Mouse (Mus musculus) CH12.LX (cell line): ENCODE results near the gene Gm16181. TPM values are rescaled to one million over a fixed set of nuclear protein-coding genes. Genes with fewer than 3 reads are reported as not detected.
A peak's percentile ranks its signal among the peaks of the same experiment; 100 is the strongest.

ENCODE experiments used
- DNase-seq: peaks from one replicate; pipeline ENCODE4 v3.0.0-alpha.2; 2013; ENCODE audit errors: extremely low read depth
- H3K27ac ChIP-seq: 2 replicates; pipeline ENCODE4 v1.5.1; 2012; ENCODE audit warnings: low read depth, mild to moderate bottlenecking, control low read depth, moderate library complexity; ENCODE audit not compliant: insufficient read depth
- H3K27me3 ChIP-seq: replicated peaks from 2 replicates; pipeline ENCODE3; 2012; ENCODE audit warnings: inconsistent platforms
- H3K36me3 ChIP-seq, 2 experiments: replicated peaks in 1 of 2; 2 replicates each; pipeline versions ENCODE3 to v1.6.1; 2012; ENCODE audit warnings: inconsistent platforms in 1 of 2, low read length in 1 of 2, mild to moderate bottlenecking in 1 of 2, mixed read lengths in 1 of 2, moderate library complexity in 1 of 2; ENCODE audit not compliant: control insufficient read depth in 1 of 2, insufficient read depth in 1 of 2
- H3K4me1 ChIP-seq, 2 experiments: 2 replicates each; pipeline ENCODE4 v1.6.1; 2012; ENCODE audit warnings: inconsistent platforms in 1 of 2, moderate library complexity in 1 of 2; ENCODE audit not compliant: insufficient read depth in 2 of 2, control insufficient read depth in 1 of 2
- H3K4me2 ChIP-seq: 2 replicates; pipeline ENCODE4 v1.6.1; 2012; ENCODE audit warnings: low read depth, mild to moderate bottlenecking, control low read depth; ENCODE audit not compliant: poor library complexity, insufficient read depth, severe bottlenecking
- H3K4me3 ChIP-seq, 3 experiments: fragments of 150-350 bp in 1 of 3; sonication (generic) in 1 of 3; replicated peaks in 1 of 3; 2 replicates each; pipeline versions ENCODE3 to v1.5.1; 2011 to 2012; ENCODE audit warnings: low read depth in 2 of 3, low read length in 2 of 3, mild to moderate bottlenecking in 2 of 3, moderate library complexity in 2 of 3, control low read depth in 1 of 3, improper control_type of control experiment in 1 of 3, inconsistent platforms in 1 of 3, mixed read lengths in 1 of 3; ENCODE audit not compliant: poor library complexity in 1 of 3
- H3K79me2 ChIP-seq: replicated peaks from 2 replicates; pipeline ENCODE4 v1.6.1; 2012; ENCODE audit warnings: mild to moderate bottlenecking, moderate library complexity; ENCODE audit not compliant: control insufficient read depth, poor library complexity, insufficient read depth, severe bottlenecking; ENCODE audit errors: extremely low read depth
- H3K9ac ChIP-seq: 2 replicates; pipeline ENCODE4 v1.6.1; 2012; ENCODE audit warnings: low read depth, mild to moderate bottlenecking, control low read depth, moderate library complexity; ENCODE audit not compliant: insufficient read depth
- H3K9me3 ChIP-seq: replicated peaks from 2 replicates; pipeline ENCODE3; 2012; ENCODE audit warnings: low read length, inconsistent platforms, mixed read lengths
- BHLHE40 ChIP-seq: IDR thresholded peaks from 2 replicates; pipeline ENCODE4 v1.6.1; 2011; ENCODE audit warnings: mild to moderate bottlenecking, low read depth, low read length, improper control_type of control experiment
- CHD1 ChIP-seq: IDR thresholded peaks from 2 replicates; pipeline ENCODE4 v1.6.1; 2012; ENCODE audit warnings: low read depth, low read length, improper control_type of control experiment, inconsistent platforms
- CHD2 ChIP-seq: IDR thresholded peaks from 2 replicates; pipeline ENCODE4 v1.6.1; 2011; ENCODE audit warnings: low read length, improper control_type of control experiment
- CTCF ChIP-seq, 2 experiments: IDR thresholded peaks in 1 of 2; conservative IDR thresholded peaks in 1 of 2; 2 replicates each; pipeline ENCODE4 v1.5.1; 2011 to 2012; ENCODE audit warnings: low read depth in 2 of 2, low read length in 2 of 2, improper control_type of control experiment in 1 of 2, inconsistent platforms in 1 of 2, mild to moderate bottlenecking in 1 of 2, moderate library complexity in 1 of 2
- E2F4 ChIP-seq: IDR thresholded peaks from 2 replicates; pipeline ENCODE4 v1.6.1; 2011; ENCODE audit warnings: low read depth, low read length, improper control_type of control experiment; ENCODE audit not compliant: insufficient replicate concordance
- ELF1 ChIP-seq: IDR thresholded peaks from 2 replicates; pipeline ENCODE4 v1.6.1; 2014; ENCODE audit warnings: low read depth, mild to moderate bottlenecking, inconsistent platforms, low read length, improper control_type of control experiment
- EP300 ChIP-seq: IDR thresholded peaks from 2 replicates; pipeline ENCODE4 v1.6.1; 2011; ENCODE audit warnings: low read length, improper control_type of control experiment
- ETS1 ChIP-seq: conservative IDR thresholded peaks from 2 replicates; pipeline ENCODE4 v1.6.1; 2012; ENCODE audit warnings: low read depth, mild to moderate bottlenecking, inconsistent platforms, low read length, improper control_type of control experiment, moderate library complexity
- GABPA ChIP-seq: IDR thresholded peaks from 2 replicates; pipeline ENCODE4 v1.6.1; 2012; ENCODE audit warnings: low read depth, low read length, improper control_type of control experiment, inconsistent platforms; ENCODE audit not compliant: insufficient replicate concordance
- HCFC1 ChIP-seq: IDR thresholded peaks from 2 replicates; pipeline ENCODE4 v1.6.1; 2012; ENCODE audit warnings: low read depth, mild to moderate bottlenecking, inconsistent platforms, low read length, improper control_type of control experiment
- IRF4 ChIP-seq: IDR thresholded peaks from 2 replicates; pipeline ENCODE4 v1.6.1; 2014; ENCODE audit warnings: low read depth, mild to moderate bottlenecking, inconsistent platforms, low read length, improper control_type of control experiment
- JUN ChIP-seq: IDR thresholded peaks from 2 replicates; pipeline ENCODE4 v1.6.1; 2011; ENCODE audit warnings: low read depth, mild to moderate bottlenecking, low read length, improper control_type of control experiment, moderate library complexity; ENCODE audit not compliant: insufficient read depth
- JUND ChIP-seq: conservative IDR thresholded peaks from 2 replicates; pipeline ENCODE4 v1.6.1; 2011; ENCODE audit warnings: low read depth, low read length, improper control_type of control experiment
- KAT2A ChIP-seq: IDR thresholded peaks from 2 replicates; pipeline ENCODE4 v1.6.1; 2012; ENCODE audit warnings: low read length, improper control_type of control experiment, inconsistent platforms; ENCODE audit not compliant: insufficient replicate concordance
- MAFK ChIP-seq: IDR thresholded peaks from 2 replicates; pipeline ENCODE4 v1.6.1; 2011; ENCODE audit warnings: low read length, improper control_type of control experiment; ENCODE audit not compliant: insufficient replicate concordance
- MAX ChIP-seq: IDR thresholded peaks from 2 replicates; pipeline ENCODE4 v1.6.1; 2011; ENCODE audit warnings: low read length, improper control_type of control experiment
- MAZ ChIP-seq: IDR thresholded peaks from 2 replicates; pipeline ENCODE4 v1.6.1; 2012; ENCODE audit warnings: low read depth, mild to moderate bottlenecking, inconsistent platforms, low read length, improper control_type of control experiment, moderate library complexity
- MEF2A ChIP-seq: IDR thresholded peaks from 2 replicates; pipeline ENCODE4 v1.6.1; 2014; ENCODE audit warnings: low read depth, mild to moderate bottlenecking, inconsistent platforms, low read length, improper control_type of control experiment, borderline replicate concordance
- MXI1 ChIP-seq: IDR thresholded peaks from 2 replicates; pipeline ENCODE4 v1.6.1; 2011; ENCODE audit warnings: mild to moderate bottlenecking, low read depth, low read length, improper control_type of control experiment
- MYC ChIP-seq: IDR thresholded peaks from 2 replicates; pipeline ENCODE4 v1.6.1; 2011; ENCODE audit warnings: low read depth, mild to moderate bottlenecking, improper control_type of control experiment, low read length
- NELFE ChIP-seq: IDR thresholded peaks from 2 replicates; pipeline ENCODE4 v1.6.1; 2011; ENCODE audit warnings: low read depth, low read length, improper control_type of control experiment
- NRF1 ChIP-seq: IDR thresholded peaks from 2 replicates; pipeline ENCODE4 v1.6.1; 2014; ENCODE audit warnings: low read depth, mild to moderate bottlenecking, inconsistent platforms, low read length, improper control_type of control experiment, moderate library complexity
- PAX5 ChIP-seq: IDR thresholded peaks from 2 replicates; pipeline ENCODE4 v1.6.1; 2012; ENCODE audit warnings: low read length, inconsistent platforms, mixed read lengths
- POLR2A ChIP-seq: IDR thresholded peaks from 2 replicates; pipeline ENCODE4 v1.6.1; 2011; ENCODE audit warnings: low read depth, mild to moderate bottlenecking, improper control_type of control experiment, low read length
- POLR2AphosphoS2 ChIP-seq: IDR thresholded peaks from 2 replicates; pipeline ENCODE4 v1.6.1; 2011; ENCODE audit warnings: low read depth, low read length, improper control_type of control experiment
- RAD21 ChIP-seq: IDR thresholded peaks from 2 replicates; pipeline ENCODE4 v1.6.1; 2011; ENCODE audit warnings: low read depth, mild to moderate bottlenecking, low read length, improper control_type of control experiment, moderate library complexity
- RCOR1 ChIP-seq: conservative IDR thresholded peaks from 2 replicates; pipeline ENCODE4 v1.6.1; 2012; ENCODE audit warnings: low read depth, mild to moderate bottlenecking, inconsistent platforms, low read length, improper control_type of control experiment
- SIN3A ChIP-seq: IDR thresholded peaks from 2 replicates; pipeline ENCODE4 v1.6.1; 2012; ENCODE audit warnings: low read length, improper control_type of control experiment, inconsistent platforms
- SMC3 ChIP-seq: IDR thresholded peaks from 2 replicates; pipeline ENCODE4 v1.6.1; 2011; ENCODE audit warnings: low read depth, low read length, improper control_type of control experiment
- TBP ChIP-seq: conservative IDR thresholded peaks from 2 replicates; pipeline ENCODE4 v1.6.1; 2011; ENCODE audit warnings: low read depth, low read length, improper control_type of control experiment
- TCF12 ChIP-seq: IDR thresholded peaks from 2 replicates; pipeline ENCODE4 v1.6.1; 2014; ENCODE audit warnings: low read depth, mild to moderate bottlenecking, inconsistent platforms, low read length, improper control_type of control experiment
- UBTF ChIP-seq: IDR thresholded peaks from 2 replicates; pipeline ENCODE4 v1.6.1; 2012; ENCODE audit warnings: low read depth, mild to moderate bottlenecking, inconsistent platforms, low read length, improper control_type of control experiment, moderate library complexity
- USF1 ChIP-seq: IDR thresholded peaks from 2 replicates; pipeline ENCODE4 v1.6.1; 2014; ENCODE audit warnings: low read depth, mild to moderate bottlenecking, inconsistent platforms, low read length, improper control_type of control experiment
- USF2 ChIP-seq: conservative IDR thresholded peaks from 2 replicates; pipeline ENCODE4 v1.6.1; 2011; ENCODE audit warnings: low read depth, low read length, improper control_type of control experiment
- ZC3H11A ChIP-seq: IDR thresholded peaks from 2 replicates; pipeline ENCODE4 v1.6.1; 2012; ENCODE audit warnings: low read depth, mild to moderate bottlenecking, inconsistent platforms, low read length, improper control_type of control experiment
- ZKSCAN1 ChIP-seq: IDR thresholded peaks from 2 replicates; pipeline ENCODE4 v1.6.1; 2012; ENCODE audit warnings: low read depth, inconsistent platforms, low read length, improper control_type of control experiment, borderline replicate concordance
- ZMIZ1 ChIP-seq: IDR thresholded peaks from 2 replicates; pipeline ENCODE4 v1.6.1; 2012; ENCODE audit warnings: low read depth, mild to moderate bottlenecking, inconsistent platforms, low read length, improper control_type of control experiment
- ZNF384 ChIP-seq: IDR thresholded peaks from 2 replicates; pipeline ENCODE4 v1.6.1; 2012; ENCODE audit warnings: low read depth, low read length, improper control_type of control experiment, inconsistent platforms
- dilution Hi-C: fragments of 300-500 bp; cut with MboI; formaldehyde crosslinking; loops from 2 replicates; pipeline ENCODE4 v1.14.3; 2020; ENCODE audit warnings: low sequenced_read_pairs; ENCODE audit not compliant: extremely low pct_unique_long_range_greater_than_20kb, extremely low pct_ligation_motif_present
- in situ Hi-C: fragments of 300-500 bp; cut with MboI; formaldehyde crosslinking; loops from 3 replicates; pipeline ENCODE4 v1.14.3; 2019; ENCODE audit warnings: low sequenced_read_pairs, low pct_ligation_motif_present, low pct_unique_long_range_greater_than_20kb, mixed read lengths
- polyA plus RNA-seq: library from polyadenylated mRNA; unstranded; fragments of >175 nt; gene quantifications from 2 replicates; pipeline ENCODE4 v1.2.1, GENCODE M21; 2012; ENCODE audit warnings: low read depth; ENCODE audit not compliant: insufficient read length
- total RNA-seq, 2 experiments: library from RNA; depleted of rRNA; stranded (reverse); fragments of 300-350 nt in 1 of 2; fragments of >200 nt in 1 of 2; gene quantifications; 2 replicates each; pipeline ENCODE4 v1.2.3; 2012 to 2014

Gene Gm16181
- total and polyA plus RNA-seq, 3 experiments = not detected

GRCm38 (mm10) chr17:35185639-35186611 is 34.7 kb upstream of the Gm16181 start:
- H3K4me2 ChIP-seq = peak overlapping the region; percentile 81
- peak overlapping the region; percentile 31; the same call in 1 of the 2 replicates for H3K27ac ChIP-seq
- peak; percentile 88 for DNase-seq
- dilution Hi-C loops (no loop called here), in situ Hi-C loops (no loop called here)
- no peaks in the 10 kb centered on the region for H3K79me2 ChIP-seq
- TF ChIP-seq MYC (peak; percentile 41; the same call in 1 of the 2 replicates), CTCF (conservative IDR thresholded peaks at IDR 0.05 in 1 of 2, IDR thresholded peaks at IDR 0.05 in 1 of 2; ENCODE audit: low read depth in 2 of 2, low read length in 2 of 2) (no peak), IRF4 (no peak; the same call in 1 of the 2 replicates), ELF1 (peak; percentile 73), UBTF (no peak), NELFE (no peak), GABPA (no peak), EP300 (no peak), TBP (0 out of 2 replicates have a peak, but pooled peaks have one; percentile 52), BHLHE40 (0 out of 2 replicates have a peak, but pooled peaks have one; percentile 13), HCFC1 (peak; percentile 44), TCF12 (no peak), CHD1 (no peak), RAD21 (no peak), SIN3A (peak; percentile 88), SMC3 (no peak), ETS1 (no peak), NRF1 (no peak), JUND (no peak), ZNF384 (no peak), MAX (no peak), CHD2 (0 out of 2 replicates have a peak, but pooled peaks have one; percentile 17), MEF2A (no peak), MAFK (no peak), POLR2A (peak; percentile 54), MAZ (no peak), POLR2AphosphoS2 (no peak), RCOR1 (no peak), KAT2A (no peak), ZKSCAN1 (no peak), USF1 (no peak), JUN (no peak), USF2 (no peak), ZC3H11A (no peak), E2F4 (no peak), ZMIZ1 (no peak), MXI1 (0 out of 2 replicates have a peak, but pooled peaks have one; percentile 21), PAX5 (no peak)
- H3K9ac ChIP-seq = peak overlapping the region; percentile 59
- no peaks in the 10 kb centered on the region for H3K27me3 ChIP-seq
- no peaks in the 10 kb centered on the region for H3K9me3 ChIP-seq
- peaks cover 0 to 11% of the 10 kb centered on the region in 2 experiments for H3K36me3 ChIP-seq
- H3K4me1 ChIP-seq = peaks cover 24 to 68% of the 10 kb centered on the region in 2 experiments
- H3K4me3 ChIP-seq = peak overlapping the region; percentile 48 to 60 (median 54)
